Mouse (Mus musculus): ENCODE measurements at regions not wholly inside any gene's neighbourhood (a gene's known extent, or its start where the extent isn't known, plus 50 kb on each side); places are given as distances from the start of the nearest gene placed in this dataset.
A peak's percentile ranks its signal among the peaks of the same experiment; 100 is the strongest.

GRCm38 (mm10) chr5:54241169-54241917, 243.0 kb downstream of the Stim2 start:
- peak; percentile 34 to 51 for DNase-seq (ENCODE audit: low spot score in 2 of 2)

GRCm38 (mm10) chr5:54242126-54242525, 243.8 kb downstream of the Stim2 start:
- intact Hi-C loops (cut with DNase I), result no loop called here
- no peak for DNase-seq (ENCODE audit: low spot score in 2 of 2)

More at GRCm38 (mm10) chr5:54241169-54241917, 243.0 kb downstream of the Stim2 start:
- intact Hi-C loops (cut with DNase I), result no loop called here

- no peak for DNase-seq (ENCODE audit: low spot score in 2 of 2)
- intact Hi-C loops (cut with DNase I), result no loop called here
Measured at GRCm38 (mm10) chr5:54252038-54252437, 253.7 kb downstream of the Stim2 start.

- intact Hi-C loops (cut with DNase I), result no loop called here
Measured at GRCm38 (mm10) chr5:54254005-54254404, 255.7 kb downstream of the Stim2 start.

GRCm38 (mm10) chr5:54258087-54258733, 259.9 kb downstream of the Stim2 start:
- DNase-seq (ENCODE audit: low spot score in 2 of 2), result peak in 1 of 2 experiments; percentile 16
- intact Hi-C loops (cut with DNase I), result no loop called here

More at GRCm38 (mm10) chr5:54254005-54254404, 255.7 kb downstream of the Stim2 start:
- DNase-seq (ENCODE audit: low spot score in 2 of 2), result no peak

GRCm38 (mm10) chr5:54264867-54265434, 266.7 kb downstream of the Stim2 start:
- intact Hi-C loops (cut with DNase I), result loop anchor here (10.0 kb wide), 1 partner anchor 530 kb away; no protein-coding TSS in a partner anchor
- DNase-seq (ENCODE audit: low spot score in 2 of 2), result no peak

GRCm38 (mm10) chr5:54267905-54268590, 269.7 kb downstream of the Stim2 start:
- no peak for DNase-seq (ENCODE audit: low spot score in 2 of 2)
- intact Hi-C loops (cut with DNase I), result loop anchor here (10.0 kb wide), 1 partner anchor 527 kb away; no protein-coding TSS in a partner anchor

GRCm38 (mm10) chr5:54279357-54279756, 281.1 kb downstream of the Stim2 start:
- DNase-seq (ENCODE audit: low spot score in 2 of 2), result peak in 1 of 2 experiments; percentile 11
- intact Hi-C loops (cut with DNase I), result no loop called here

- intact Hi-C loops (cut with DNase I), result no loop called here
- no peak for DNase-seq (ENCODE audit: low spot score in 2 of 2)
Measured at GRCm38 (mm10) chr5:54280670-54281069, 282.4 kb downstream of the Stim2 start.

GRCm38 (mm10) chr5:54281121-54281520, 282.8 kb downstream of the Stim2 start:
- intact Hi-C loops (cut with DNase I), result no loop called here

GRCm38 (mm10) chr5:54290372-54291080, 292.2 kb downstream of the Stim2 start:
- intact Hi-C loops (cut with DNase I), result no loop called here

More at GRCm38 (mm10) chr5:54281121-54281520, 282.8 kb downstream of the Stim2 start:
- DNase-seq (ENCODE audit: low spot score in 2 of 2), result no peak

GRCm38 (mm10) chr5:54291940-54292339, 293.6 kb downstream of the Stim2 start:
- no peak for DNase-seq (ENCODE audit: low spot score in 2 of 2)
- intact Hi-C loops (cut with DNase I), result no loop called here

More at GRCm38 (mm10) chr5:54290372-54291080, 292.2 kb downstream of the Stim2 start:
- no peak for DNase-seq (ENCODE audit: low spot score in 2 of 2)

GRCm38 (mm10) chr5:54313660-54314279, 315.5 kb downstream of the Stim2 start:
- intact Hi-C loops (cut with DNase I), result no loop called here
- DNase-seq (ENCODE audit: low spot score in 2 of 2), result no peak

GRCm38 (mm10) chr5:54330415-54330814, 332.1 kb downstream of the Stim2 start:
- intact Hi-C loops (cut with DNase I), result no loop called here
- DNase-seq (ENCODE audit: low spot score in 2 of 2), result no peak

GRCm38 (mm10) chr5:54342976-54343375, 344.7 kb downstream of the Stim2 start:
- intact Hi-C loops (cut with DNase I), result no loop called here
- no peak for DNase-seq (ENCODE audit: low spot score in 2 of 2)

GRCm38 (mm10) chr5:54343432-54343831, 345.1 kb downstream of the Stim2 start:
- no peak for DNase-seq (ENCODE audit: low spot score in 2 of 2)
- intact Hi-C loops (cut with DNase I), result no loop called here

- no peak for DNase-seq (ENCODE audit: low spot score in 2 of 2)
- intact Hi-C loops (cut with DNase I), result no loop called here
Measured at GRCm38 (mm10) chr5:54348820-54349596, 350.7 kb downstream of the Stim2 start.

GRCm38 (mm10) chr5:54349775-54350332, 351.6 kb downstream of the Stim2 start:
- no peak for DNase-seq (ENCODE audit: low spot score in 2 of 2)
- intact Hi-C loops (cut with DNase I), result no loop called here

All from left cerebral cortex, postnatal 36 days (tissue).